Mouse (Mus musculus): ENCODE measurements at regions not wholly inside any gene's neighbourhood (a gene's known extent, or its start where the extent isn't known, plus 50 kb on each side); places are given as distances from the start of the nearest gene placed in this dataset.

DNA sequence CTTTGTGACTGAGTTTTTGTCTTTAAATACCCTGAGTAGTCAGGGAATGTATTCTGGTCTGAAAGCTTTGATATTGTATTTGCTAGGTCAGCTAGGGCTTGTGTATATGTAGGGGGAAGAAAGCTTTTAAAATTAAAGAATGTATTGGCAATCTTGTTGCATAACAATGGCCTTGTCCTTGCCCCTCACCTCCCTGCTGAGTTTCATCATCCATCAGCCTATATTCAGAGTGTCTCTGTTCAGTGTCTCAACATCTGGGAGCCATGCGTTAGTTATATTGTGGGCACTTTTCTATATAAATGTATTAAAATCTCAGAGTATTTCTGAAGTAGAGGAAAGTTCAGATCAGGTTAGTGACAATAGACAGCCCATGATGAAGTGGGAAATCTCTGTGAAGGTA is 76.0 kb upstream of the Inhba start:
- H3K4me1 ChIP-seq = no peaks in the 10 kb centered on the region
- no peak overlapping the region for H3K4me3 ChIP-seq (replicated peaks)
- H3K27ac ChIP-seq = no peak overlapping the region
- H3K36me3 ChIP-seq = no peaks in the 10 kb centered on the region
- 93% methylated on average over 1 of the region's 1 CpGs for WGBS
- H3K27me3 ChIP-seq = no peaks in the 10 kb centered on the region
- no peak overlapping the region for H3K4me2 ChIP-seq
- no peaks in the 10 kb centered on the region for H3K9me3 ChIP-seq (replicated peaks)
- ATAC-seq (replicated peaks; ENCODE audit: low FRiP score) = no peak
- H3K9ac ChIP-seq = no peak overlapping the region

DNA sequence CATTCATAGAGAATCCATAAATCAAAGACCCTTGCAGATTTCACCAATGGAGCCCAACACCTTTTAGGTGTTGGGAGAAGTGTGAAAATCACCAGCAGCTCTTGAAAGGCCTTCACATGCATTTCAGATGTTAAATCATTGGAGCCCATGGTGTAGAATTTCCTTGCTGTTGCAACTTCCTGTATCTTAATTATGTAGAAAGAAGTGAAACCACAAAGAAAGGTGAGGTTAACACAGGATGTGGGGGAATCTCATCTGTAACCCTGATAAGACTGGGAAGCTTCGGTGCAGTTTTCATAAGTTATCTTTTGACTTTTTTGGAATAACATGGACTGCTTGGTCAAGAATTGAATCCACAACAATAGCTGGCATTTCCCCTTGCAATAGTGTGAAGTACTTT is 75.5 kb upstream of the Inhba start:
- no peaks in the 10 kb centered on the region for H3K27me3 ChIP-seq
- ATAC-seq (replicated peaks; ENCODE audit: low FRiP score) = no peak
- no peak overlapping the region for H3K27ac ChIP-seq
- H3K36me3 ChIP-seq = no peaks in the 10 kb centered on the region
- H3K9me3 ChIP-seq (replicated peaks) = no peaks in the 10 kb centered on the region
- H3K4me3 ChIP-seq (replicated peaks) = no peak overlapping the region
- H3K4me1 ChIP-seq = no peaks in the 10 kb centered on the region
- H3K4me2 ChIP-seq = no peak overlapping the region
- no peak overlapping the region for H3K9ac ChIP-seq
- WGBS = 62% methylated on average over 1 of the region's 1 CpGs

DNA sequence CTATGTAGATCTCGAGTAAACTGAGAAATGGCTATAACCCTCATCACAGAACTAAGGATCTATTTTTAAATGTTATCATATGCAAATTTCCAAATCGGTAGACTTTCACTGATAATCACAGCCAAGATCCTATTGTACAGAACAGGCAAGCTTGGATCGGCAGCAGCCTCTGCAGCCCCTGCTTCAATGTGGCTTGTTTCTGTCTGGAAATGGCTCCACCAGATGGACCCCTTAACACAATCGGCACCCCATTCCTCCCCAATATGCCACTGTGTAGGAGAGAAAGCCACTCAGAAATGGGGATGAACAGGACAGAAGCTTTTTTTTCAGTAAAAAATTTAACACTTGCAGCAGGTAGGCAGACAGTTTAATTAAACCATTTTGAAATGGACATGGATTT is 61.5 kb upstream of the Inhba start:
- H3K27me3 ChIP-seq = no peaks in the 10 kb centered on the region
- no peaks in the 10 kb centered on the region for H3K9me3 ChIP-seq (replicated peaks)
- WGBS = 87% methylated on average over 4 of the region's 4 CpGs
- H3K4me3 ChIP-seq (replicated peaks) = no peak overlapping the region
- no peak overlapping the region for H3K4me2 ChIP-seq
- no peak for ATAC-seq (replicated peaks; ENCODE audit: low FRiP score)
- no peaks in the 10 kb centered on the region for H3K4me1 ChIP-seq
- H3K9ac ChIP-seq = no peak overlapping the region
- no peaks in the 10 kb centered on the region for H3K36me3 ChIP-seq
- no peak overlapping the region for H3K27ac ChIP-seq

DNA sequence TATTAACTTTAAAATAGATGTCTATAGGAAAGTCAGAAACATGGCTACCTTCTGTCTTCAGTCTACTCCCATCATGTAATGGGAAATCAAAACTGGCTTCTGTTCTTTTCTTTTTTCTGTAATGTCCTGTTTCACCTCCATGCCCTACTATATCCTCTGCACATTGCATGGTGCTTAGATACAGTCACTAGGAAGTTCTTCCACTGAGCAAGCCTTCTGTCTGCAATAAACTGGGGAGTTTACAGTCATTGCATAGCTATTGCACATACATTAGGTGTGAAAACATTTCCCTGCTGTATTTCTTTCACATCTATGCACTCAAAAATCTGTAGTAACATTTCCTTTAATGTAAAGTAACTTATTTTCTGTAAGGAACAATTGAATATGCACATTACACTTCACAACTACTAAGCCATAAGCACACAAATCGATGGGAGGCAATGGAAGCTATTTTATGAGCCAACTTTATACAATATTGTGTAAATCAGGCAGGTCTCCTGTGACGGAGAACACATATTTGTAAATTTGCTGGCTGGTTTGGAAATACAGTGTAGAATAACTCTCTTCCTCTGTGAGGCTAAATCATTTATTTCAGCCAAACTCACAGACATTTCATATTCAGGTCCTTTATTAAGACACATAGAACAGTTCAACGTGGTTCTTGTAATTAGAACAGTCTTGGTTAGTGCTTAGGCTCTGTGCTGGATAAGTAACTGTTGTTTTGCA is 60.6 kb upstream of the Inhba start:
- no peaks in the 10 kb centered on the region for H3K36me3 ChIP-seq
- ATAC-seq (replicated peaks; ENCODE audit: low FRiP score) = no peak
- H3K27ac ChIP-seq = no peak overlapping the region
- no peak overlapping the region for H3K4me2 ChIP-seq
- no peaks in the 10 kb centered on the region for H3K4me1 ChIP-seq
- WGBS = 69% methylated on average over 3 of the region's 3 CpGs
- H3K4me3 ChIP-seq (replicated peaks) = no peak overlapping the region
- H3K9ac ChIP-seq = no peak overlapping the region
- no peaks in the 10 kb centered on the region for H3K9me3 ChIP-seq (replicated peaks)
- no peaks in the 10 kb centered on the region for H3K27me3 ChIP-seq
